Mouse (Mus musculus): Measurements from ENCODE around the gene Slc41a3. TPM values are rescaled to one million over a fixed set of nuclear protein-coding genes. Genes with fewer than 3 reads are reported as not detected.
"Not testable (repeated sequence)": the region's sequence is repeated elsewhere in the genome, so short reads cannot be mapped to it uniquely, and the experiment has no call there.

Gene Slc41a3
- total RNA-seq, 1 experiment from 2014 or later = 2.7 TPM

DNA sequence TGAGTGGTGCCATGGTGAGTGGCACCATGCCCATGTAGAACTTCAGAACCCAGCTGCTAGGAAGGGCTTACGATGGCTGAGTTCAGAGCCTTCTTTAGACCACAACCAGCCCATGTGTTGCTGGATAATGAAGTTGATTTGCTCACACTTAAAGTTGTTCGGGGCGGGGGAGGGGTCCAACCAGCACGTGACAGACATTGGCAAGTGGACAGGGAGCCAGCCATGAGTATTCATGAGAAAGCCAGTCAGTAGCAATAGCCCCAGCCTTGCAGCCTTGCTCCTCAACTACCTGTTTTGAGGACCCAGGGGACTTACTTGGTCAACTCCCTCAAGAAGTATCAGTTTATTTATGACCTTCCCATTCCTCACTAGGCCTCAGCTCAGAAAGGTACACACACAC lies 40.4 kb downstream of the Slc41a3 start:
- no peak for ATAC-seq (replicated peaks in 1 of 2; ENCODE audit: insufficient read depth in 1 of 2, low FRiP score in 2 of 2, low TSS enrichment in 1 of 2, low read depth in 1 of 2, poor library complexity in 2 of 2, severe bottlenecking in 2 of 2)

DNA sequence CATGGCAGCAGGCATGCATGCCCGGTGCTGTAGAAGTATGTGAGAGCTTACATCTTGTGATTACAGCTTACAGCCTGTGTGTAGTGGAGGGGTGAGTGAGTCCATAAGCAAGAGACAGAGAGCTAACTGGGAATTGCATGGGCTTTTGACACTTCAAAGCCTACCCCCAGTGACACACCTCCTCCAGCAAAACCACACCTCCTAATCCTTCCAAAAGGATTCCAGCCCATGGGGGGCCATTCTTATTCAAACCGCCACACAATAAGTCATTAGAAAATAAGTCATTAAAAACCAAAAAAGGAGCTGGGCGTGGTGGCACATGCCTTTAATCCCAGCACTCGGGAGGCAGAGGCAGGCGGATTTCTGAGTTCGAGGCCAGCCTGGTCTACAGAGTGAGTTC lies 43.9 kb downstream of the Slc41a3 start:
- ATAC-seq (replicated peaks in 1 of 2; ENCODE audit: insufficient read depth in 1 of 2, low FRiP score in 2 of 2, low TSS enrichment in 1 of 2, low read depth in 1 of 2, poor library complexity in 2 of 2, severe bottlenecking in 2 of 2) = no peak

DNA sequence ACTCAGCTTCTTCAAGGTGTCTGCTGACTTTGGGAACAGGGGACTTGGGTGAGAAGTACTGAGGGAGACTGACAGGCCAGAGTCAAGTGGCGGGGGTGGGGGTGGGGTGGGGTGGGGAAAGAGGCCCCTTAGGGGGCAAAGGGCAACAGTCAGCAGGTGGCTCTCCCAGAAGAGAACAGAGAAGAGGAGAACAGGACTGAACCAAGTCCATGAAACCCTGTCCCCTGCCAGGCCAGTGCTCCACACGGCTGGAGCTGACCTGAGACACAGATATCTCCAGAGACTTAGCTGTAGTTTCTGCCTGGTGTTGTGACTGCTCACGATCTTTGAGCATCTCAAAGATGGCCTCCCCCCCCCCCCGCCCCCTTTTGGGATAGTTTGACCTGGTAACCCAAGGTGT lies 44.8 kb downstream of the Slc41a3 start:
- ATAC-seq (replicated peaks in 1 of 2; ENCODE audit: insufficient read depth in 1 of 2, low FRiP score in 2 of 2, low TSS enrichment in 1 of 2, low read depth in 1 of 2, poor library complexity in 2 of 2, severe bottlenecking in 2 of 2) = no peak

GRCm38 (mm10) chr6:90650634-90651033 lies 46.1 kb downstream of the Slc41a3 start:
- no peak for ATAC-seq (replicated peaks in 1 of 2; ENCODE audit: insufficient read depth in 1 of 2, low FRiP score in 2 of 2, low TSS enrichment in 1 of 2, low read depth in 1 of 2, poor library complexity in 2 of 2, severe bottlenecking in 2 of 2)

DNA sequence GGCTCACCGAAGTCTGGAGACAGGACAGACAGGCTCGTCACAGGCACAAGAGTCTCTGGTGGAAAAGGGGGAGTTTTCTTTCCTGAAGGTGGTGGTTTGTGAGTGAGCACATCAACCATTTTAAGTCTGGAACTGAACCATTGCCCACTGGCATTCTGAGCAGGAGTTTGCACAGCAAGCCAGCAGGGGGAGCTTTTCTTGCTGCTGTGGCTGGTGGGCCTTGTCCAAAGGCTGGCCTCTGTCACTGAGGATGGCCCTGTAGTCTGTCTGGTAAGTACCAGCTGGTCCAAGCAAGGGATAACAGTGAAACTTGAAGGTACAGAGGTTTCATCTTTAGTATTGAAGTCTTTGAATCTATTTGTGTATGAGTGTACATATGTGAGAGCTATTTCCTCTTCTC lies 49.2 kb downstream of the Slc41a3 start:
- ATAC-seq (replicated peaks in 1 of 2; ENCODE audit: insufficient read depth in 1 of 2, low FRiP score in 2 of 2, low TSS enrichment in 1 of 2, low read depth in 1 of 2, poor library complexity in 2 of 2, severe bottlenecking in 2 of 2) = peak in 1 of 2 experiments; percentile 37; a peak in 1 of 4 replicates

DNA sequence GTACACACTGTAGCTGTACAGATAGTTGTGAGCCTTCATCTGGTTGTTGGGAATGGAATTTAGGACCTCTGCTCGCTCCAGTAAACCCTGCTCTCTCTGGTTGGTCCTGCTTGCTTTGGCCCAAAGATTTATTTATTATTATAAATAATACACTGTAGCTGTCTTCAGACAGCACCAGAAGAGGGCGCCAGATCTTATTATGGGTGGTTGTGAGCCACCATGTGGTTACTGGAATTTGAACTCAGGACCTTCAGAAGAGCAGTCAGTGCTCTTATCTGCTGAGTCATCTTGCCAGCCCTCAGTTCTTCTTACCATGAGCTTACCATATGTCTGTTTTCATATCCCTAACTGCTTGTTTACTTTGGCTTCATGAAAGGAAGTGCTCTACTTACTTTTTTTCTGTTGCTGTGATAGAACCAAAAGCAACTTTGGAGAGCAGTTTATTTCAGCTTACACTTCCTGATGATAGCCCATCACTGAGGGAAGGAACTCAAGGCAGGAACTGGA lies 51.9 kb downstream of the Slc41a3 start:
- ATAC-seq (replicated peaks in 1 of 2; ENCODE audit: insufficient read depth in 1 of 2, low FRiP score in 2 of 2, low TSS enrichment in 1 of 2, low read depth in 1 of 2, poor library complexity in 2 of 2, severe bottlenecking in 2 of 2) = not testable (repeated sequence)

GRCm38 (mm10) chr6:90659913-90660312 lies 55.4 kb downstream of the Slc41a3 start:
- no peak for ATAC-seq (replicated peaks in 1 of 2; ENCODE audit: insufficient read depth in 1 of 2, low FRiP score in 2 of 2, low TSS enrichment in 1 of 2, low read depth in 1 of 2, poor library complexity in 2 of 2, severe bottlenecking in 2 of 2)

- ATAC-seq (replicated peaks in 1 of 2; ENCODE audit: insufficient read depth in 1 of 2, low FRiP score in 2 of 2, low TSS enrichment in 1 of 2, low read depth in 1 of 2, poor library complexity in 2 of 2, severe bottlenecking in 2 of 2) = no peak
Observed at GRCm38 (mm10) chr6:90660398-90661028, 56.0 kb downstream of the Slc41a3 start.

GRCm38 (mm10) chr6:90661029-90661399 lies 56.5 kb downstream of the Slc41a3 start:
- no peak for ATAC-seq (replicated peaks in 1 of 2; ENCODE audit: insufficient read depth in 1 of 2, low FRiP score in 2 of 2, low TSS enrichment in 1 of 2, low read depth in 1 of 2, poor library complexity in 2 of 2, severe bottlenecking in 2 of 2)

- ATAC-seq (replicated peaks in 1 of 2; ENCODE audit: insufficient read depth in 1 of 2, low FRiP score in 2 of 2, low TSS enrichment in 1 of 2, low read depth in 1 of 2, poor library complexity in 2 of 2, severe bottlenecking in 2 of 2) = no peak
Observed at GRCm38 (mm10) chr6:90662148-90662547, 57.6 kb downstream of the Slc41a3 start.

DNA sequence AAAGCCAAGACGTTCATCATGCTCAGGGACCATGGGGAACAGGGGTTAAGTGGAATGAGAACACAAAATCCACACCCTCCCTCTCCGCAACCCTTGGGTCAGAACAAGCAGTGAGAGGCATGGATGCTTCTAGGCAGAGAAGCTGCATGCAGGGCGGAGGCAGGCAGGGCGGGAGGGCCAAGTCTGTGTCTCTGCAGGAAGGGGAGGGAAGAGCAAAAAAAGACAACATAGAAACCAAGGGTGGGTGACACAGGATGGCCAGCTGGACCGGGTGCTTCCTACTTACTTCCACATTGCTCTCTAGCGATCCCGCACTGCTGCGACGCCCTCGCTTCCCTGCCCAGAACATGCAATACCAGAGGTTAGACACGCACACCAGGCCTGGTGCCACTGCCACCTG lies 59.2 kb downstream of the Slc41a3 start:
- ATAC-seq (replicated peaks in 1 of 2; ENCODE audit: insufficient read depth in 1 of 2, low FRiP score in 2 of 2, low TSS enrichment in 1 of 2, low read depth in 1 of 2, poor library complexity in 2 of 2, severe bottlenecking in 2 of 2) = no peak

GRCm38 (mm10) chr6:90668693-90669092 lies 64.2 kb downstream of the Slc41a3 start:
- ATAC-seq (replicated peaks in 1 of 2; ENCODE audit: insufficient read depth in 1 of 2, low FRiP score in 2 of 2, low TSS enrichment in 1 of 2, low read depth in 1 of 2, poor library complexity in 2 of 2, severe bottlenecking in 2 of 2) = no peak

- no peak for ATAC-seq (replicated peaks in 1 of 2; ENCODE audit: insufficient read depth in 1 of 2, low FRiP score in 2 of 2, low TSS enrichment in 1 of 2, low read depth in 1 of 2, poor library complexity in 2 of 2, severe bottlenecking in 2 of 2)
Observed at GRCm38 (mm10) chr6:90678759-90679158, 74.2 kb downstream of the Slc41a3 start.

DNA sequence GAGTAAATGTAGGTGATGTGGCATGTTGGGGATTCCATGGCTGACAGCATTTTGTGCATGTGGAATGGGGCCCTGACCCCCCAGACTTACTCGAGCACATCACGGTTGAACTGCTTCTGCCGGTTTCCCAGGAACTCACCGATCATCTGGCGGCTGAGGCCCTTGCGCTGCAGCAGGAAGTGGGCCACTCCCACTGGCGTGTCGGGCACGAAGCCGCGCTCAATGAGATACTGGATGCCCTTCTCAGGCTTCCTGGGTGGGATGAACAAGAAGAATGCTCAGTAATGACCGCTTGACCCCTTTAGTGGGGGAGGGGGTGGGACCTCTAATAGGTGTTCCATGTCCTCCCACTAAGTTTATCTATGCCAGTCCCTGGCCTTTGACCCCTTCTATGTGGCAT lies 75.9 kb downstream of the Slc41a3 start:
- ATAC-seq (replicated peaks in 1 of 2; ENCODE audit: insufficient read depth in 1 of 2, low FRiP score in 2 of 2, low TSS enrichment in 1 of 2, low read depth in 1 of 2, poor library complexity in 2 of 2, severe bottlenecking in 2 of 2) = no peak

DNA sequence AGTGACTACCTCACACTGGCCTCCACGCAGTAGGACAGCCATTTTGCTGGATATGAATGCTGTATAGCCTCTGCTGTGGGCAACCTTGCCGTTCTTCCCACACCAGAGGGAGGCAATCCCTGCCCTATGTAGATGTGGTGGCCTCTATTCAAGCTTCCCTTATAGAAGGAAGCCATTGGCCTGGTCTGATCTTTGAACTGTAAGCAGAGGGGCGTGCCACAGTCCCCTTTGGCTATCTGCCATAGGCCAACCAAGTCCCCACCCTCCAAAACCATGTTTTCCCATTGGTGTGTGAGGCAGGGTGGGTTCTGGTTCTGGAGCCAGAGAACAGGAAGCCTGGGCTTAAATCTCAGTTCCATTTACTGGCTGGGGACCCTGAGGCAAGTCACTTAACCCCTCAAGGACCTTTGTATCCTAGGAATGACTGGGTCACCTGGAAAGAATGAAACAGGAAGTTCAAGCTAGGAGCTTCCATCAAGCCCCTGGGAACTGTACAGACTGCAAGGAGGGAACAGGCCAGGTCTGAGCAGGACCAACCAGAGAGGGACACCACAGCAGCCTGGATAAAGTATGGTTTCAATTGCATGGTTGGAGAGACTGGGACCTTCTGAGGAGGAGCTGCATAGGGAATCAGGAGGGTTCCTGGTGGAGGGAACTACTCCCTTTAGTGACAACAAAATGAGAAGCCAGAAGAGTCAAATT lies 79.5 kb downstream of the Slc41a3 start:
- ATAC-seq (replicated peaks in 1 of 2; ENCODE audit: insufficient read depth in 1 of 2, low FRiP score in 2 of 2, low TSS enrichment in 1 of 2, low read depth in 1 of 2, poor library complexity in 2 of 2, severe bottlenecking in 2 of 2) = no peak

GRCm38 (mm10) chr6:90686812-90687211 lies 82.3 kb downstream of the Slc41a3 start:
- no peak for ATAC-seq (replicated peaks in 1 of 2; ENCODE audit: insufficient read depth in 1 of 2, low FRiP score in 2 of 2, low TSS enrichment in 1 of 2, low read depth in 1 of 2, poor library complexity in 2 of 2, severe bottlenecking in 2 of 2)

- no peak; a peak in 1 of 4 replicates for ATAC-seq (replicated peaks in 1 of 2; ENCODE audit: insufficient read depth in 1 of 2, low FRiP score in 2 of 2, low TSS enrichment in 1 of 2, low read depth in 1 of 2, poor library complexity in 2 of 2, severe bottlenecking in 2 of 2)
Observed at GRCm38 (mm10) chr6:90688003-90688402, 83.5 kb downstream of the Slc41a3 start.

DNA sequence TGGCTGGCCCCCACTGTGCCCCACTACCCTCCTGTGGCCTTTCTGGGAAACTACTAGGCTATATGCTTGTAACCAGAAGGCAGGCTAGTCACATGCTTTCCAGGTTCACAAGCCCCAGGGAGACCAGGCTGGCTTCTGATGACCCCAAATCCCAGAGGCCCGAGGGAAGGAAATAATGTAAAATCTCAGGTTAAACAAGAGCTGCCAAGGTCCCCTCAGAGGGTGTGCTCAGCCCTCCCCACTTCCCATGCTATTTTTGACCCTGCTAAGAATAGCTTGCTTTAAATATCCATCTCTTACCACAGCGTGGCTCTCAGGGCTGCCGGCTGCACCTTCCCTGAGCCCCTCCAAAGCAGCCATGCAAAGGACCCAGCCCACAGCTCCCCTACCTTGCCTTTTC lies 84.2 kb downstream of the Slc41a3 start:
- no peak for ATAC-seq (replicated peaks in 1 of 2; ENCODE audit: insufficient read depth in 1 of 2, low FRiP score in 2 of 2, low TSS enrichment in 1 of 2, low read depth in 1 of 2, poor library complexity in 2 of 2, severe bottlenecking in 2 of 2)

DNA sequence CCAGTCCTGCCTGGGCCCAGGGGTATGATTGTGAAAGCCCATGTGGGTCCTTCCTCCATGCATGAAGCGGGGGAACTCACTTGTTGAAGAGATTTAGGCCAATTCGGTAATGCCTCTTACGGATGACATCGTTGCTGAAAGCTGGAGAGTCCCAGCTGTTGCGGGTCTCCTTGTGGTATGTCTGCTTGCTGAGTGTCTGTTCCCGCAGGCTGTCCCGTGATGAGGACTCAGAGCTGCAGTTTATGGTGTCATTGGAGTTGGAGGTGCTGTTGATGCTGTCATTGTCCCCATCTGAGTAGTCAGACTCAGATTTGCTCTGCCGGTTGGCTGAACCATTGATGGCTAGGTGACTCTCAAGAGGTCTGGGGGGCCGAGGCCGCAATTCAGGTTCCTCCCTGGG lies 85.0 kb downstream of the Slc41a3 start:
- no peak for ATAC-seq (replicated peaks in 1 of 2; ENCODE audit: insufficient read depth in 1 of 2, low FRiP score in 2 of 2, low TSS enrichment in 1 of 2, low read depth in 1 of 2, poor library complexity in 2 of 2, severe bottlenecking in 2 of 2)

Measured in hematopoietic stem cell, adult 5-6 weeks (primary cell).